Mouse (Mus musculus) liver, embryonic 14.5 days (tissue): ENCODE measurements around the gene Clybl.

Experiments used
- CTCF ChIP-seq: IDR thresholded peaks from 2 replicates; pipeline ENCODE4 v1.5.1; 2016; ENCODE audit warnings: antibody characterized with exemption, low read depth, control low read depth
- EP300 ChIP-seq: IDR thresholded peaks from 2 replicates; pipeline ENCODE4 v1.6.1; 2016; ENCODE audit warnings: antibody characterized with exemption, low read depth

DNA sequence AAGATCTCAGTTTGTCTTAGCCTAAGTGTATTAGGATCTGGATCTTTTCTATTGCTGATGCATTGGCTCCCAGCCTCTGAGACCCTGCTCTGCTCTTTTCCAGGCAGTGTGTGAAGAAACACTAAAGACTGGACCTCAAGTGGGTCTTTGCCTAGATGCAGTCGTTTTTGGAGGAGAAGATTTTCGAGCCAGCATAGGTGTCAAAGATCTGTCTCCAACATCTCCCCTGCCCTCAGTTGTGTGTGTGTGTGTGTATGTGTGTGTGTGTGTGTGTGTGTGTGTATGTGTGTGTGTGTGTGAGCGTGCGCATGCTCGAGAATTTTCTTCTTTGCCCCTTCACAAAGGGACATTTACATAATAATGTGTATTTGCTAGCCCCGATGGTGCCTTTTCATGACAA is 196.2 kb downstream of the Clybl start:
- no peak for TF ChIP-seq EP300
- TF ChIP-seq CTCF: no peak
